Mouse (Mus musculus): Measurements from ENCODE around the gene Cxcl12.

GRCm38 (mm10) chr6:117176406-117176805 lies 8.1 kb downstream of the Cxcl12 start:
- peak; percentile 20; the same call in 1 of the 2 replicates for TF ChIP-seq CTCF (IDR thresholded peaks at IDR 0.05; ENCODE audit: borderline replicate concordance, insufficient read depth, low read depth, low read length)
- TF ChIP-seq POLR2A (IDR thresholded peaks at IDR 0.05; ENCODE audit: borderline replicate concordance, insufficient read depth, low read length) = no peak
